Comparison of ENCODE assay signal across 8 mouse cellular contexts in the genomic region with DNA sequence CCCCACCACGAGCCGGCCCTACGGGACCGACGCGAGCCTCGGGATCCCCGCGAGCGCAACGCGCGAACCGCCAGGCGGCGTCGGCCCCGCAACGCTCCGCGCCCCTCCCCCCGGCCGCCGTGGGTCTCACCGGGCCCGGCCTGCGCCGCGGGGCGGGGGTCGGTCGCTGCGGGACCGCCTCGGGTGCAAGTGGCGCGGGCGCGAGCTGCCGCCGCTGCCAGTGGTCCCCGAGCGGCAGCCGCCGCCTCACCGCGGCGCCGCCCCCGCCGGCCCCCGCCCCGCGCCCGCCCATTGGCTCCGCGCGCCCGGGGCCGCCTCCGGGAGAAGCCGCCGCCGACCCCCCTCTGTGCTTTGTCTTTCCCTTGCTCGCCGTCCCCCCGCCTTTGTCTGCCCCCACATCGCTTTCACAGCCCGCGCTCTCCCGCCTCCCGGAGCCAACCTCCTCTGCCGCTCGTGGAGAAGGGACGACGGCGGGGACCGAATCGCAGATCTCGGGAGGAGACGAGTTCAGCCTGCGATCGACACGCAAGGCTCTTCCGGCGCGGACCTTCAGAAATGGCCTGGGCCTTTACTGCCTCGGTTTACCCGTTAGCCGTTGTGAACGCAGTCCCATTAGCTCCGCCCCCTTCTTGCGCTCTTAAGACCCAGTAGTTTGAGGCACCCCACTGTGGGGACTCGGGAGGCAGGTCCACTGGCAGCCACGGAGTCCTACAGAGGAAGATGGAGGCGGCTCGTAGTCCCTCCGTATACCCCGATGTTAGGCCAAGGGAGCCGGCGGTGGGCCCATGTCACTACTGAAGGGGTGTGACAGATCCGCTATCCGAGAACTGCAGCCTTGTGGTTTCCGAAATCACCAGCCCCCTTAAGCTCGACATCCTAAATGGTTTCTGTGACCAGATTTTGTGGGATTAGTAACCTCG. TPM values are rescaled to one million over a fixed set of nuclear protein-coding genes. Genes with fewer than 3 reads are reported as not detected.
A peak's percentile ranks its signal among the peaks of the same experiment; 100 is the strongest.
DNase-seq lines count a peak whose midpoint lies in the region; ATAC-seq and TF ChIP-seq lines count a peak whose summit lies in the region.

No protein-coding gene starts in this region.

- peak overlapping the region; percentile 98 for H3K9ac ChIP-seq in hindbrain, embryonic 11.5 days (ENCODE audit: low read depth, low read length)
- H3K9ac ChIP-seq in lung, postnatal 0 days (replicated peaks; ENCODE audit: low read depth), result peak overlapping the region; percentile 66

- TF ChIP-seq EP300 in lung, postnatal 0 days (IDR thresholded peaks at IDR 0.05), result no peak

- H3K27me3 ChIP-seq in hindbrain, embryonic 11.5 days (ENCODE audit: control insufficient read depth, insufficient read depth, low read length), result no peaks in the 10 kb centered on the region
- H3K27me3 ChIP-seq in lung, postnatal 0 days (replicated peaks; ENCODE audit: insufficient read depth, low read length), result no peaks in the 10 kb centered on the region

- no peaks in the 10 kb centered on the region for H3K9me3 ChIP-seq in hindbrain, embryonic 11.5 days (ENCODE audit: control insufficient read depth, low read length)
- no peaks in the 10 kb centered on the region for H3K9me3 ChIP-seq in lung, postnatal 0 days (ENCODE audit: low read length)

- H3K4me1 ChIP-seq in hindbrain, embryonic 11.5 days (replicated peaks; ENCODE audit: control insufficient read depth, insufficient read depth, low read length), result peaks cover 20% of the 10 kb centered on the region
- H3K4me1 ChIP-seq in lung, postnatal 0 days (ENCODE audit: insufficient read depth, low read depth, low read length), result peaks cover 19% of the 10 kb centered on the region

- peak overlapping the region; percentile 98 for H3K27ac ChIP-seq in hindbrain, embryonic 11.5 days (ENCODE audit: low read depth, low read length)
- peak overlapping the region; percentile 93 for H3K27ac ChIP-seq in lung, postnatal 0 days (ENCODE audit: low read length)

- peak overlapping the region; percentile 80 for H3K4me2 ChIP-seq in hindbrain, embryonic 11.5 days (replicated peaks; ENCODE audit: low read depth, low read length)
- peak overlapping the region; percentile 96 for H3K4me2 ChIP-seq in lung, postnatal 0 days (replicated peaks; ENCODE audit: low read depth, low read length)

- peak; percentile 33 for ATAC-seq in frontal cortex, adult (ENCODE audit: low TSS enrichment)
- peak; percentile 72 for ATAC-seq in hindbrain, embryonic 11.5 days (ENCODE audit: low FRiP score)
- peak; percentile 64 for ATAC-seq in lung, postnatal 0 days

- peak; percentile 38 for TF ChIP-seq CTCF in lung, postnatal 0 days (IDR thresholded peaks at IDR 0.05)

- peak; percentile 36 for DNase-seq in MEL-GATA-1-ER (ENCODE audit: extremely low read depth, low read depth)
- peak; percentile 89 to 90 for DNase-seq in cerebellum, adult 18-20 months
- DNase-seq in hindbrain, embryonic 11.5 days (ENCODE audit: low spot score), result peak; percentile 84
- DNase-seq in layer of hippocampus, adult 9-11 months, result peak; percentile 89
- peak; percentile 81 for DNase-seq in lung, postnatal 0 days (ENCODE audit: low spot score)
- peak; percentile 58 for DNase-seq in ovary, postnatal 10 days (ENCODE audit: low spot score)
- DNase-seq in thymus, postnatal 10 days (ENCODE audit: low spot score in 2 of 2), result peak; percentile 88 to 89

- WGBS in hindbrain, embryonic 11.5 days, result under 1% methylated on average over 41 of the region's 106 CpGs
- under 1% methylated on average over 51 of the region's 106 CpGs for WGBS in lung, postnatal 0 days

- peaks cover 2% of the 10 kb centered on the region; the same call in 1 of the 2 replicates for H3K36me3 ChIP-seq in hindbrain, embryonic 11.5 days (ENCODE audit: control insufficient read depth, insufficient read depth, low read length)
- H3K36me3 ChIP-seq in lung, postnatal 0 days (ENCODE audit: insufficient read depth, low read length), result peaks cover 8% of the 10 kb centered on the region

- H3K4me3 ChIP-seq in hindbrain, embryonic 11.5 days (ENCODE audit: low read depth, low read length), result peak overlapping the region; percentile 87
- H3K4me3 ChIP-seq in lung, postnatal 0 days (ENCODE audit: low read depth, low read length), result peak overlapping the region; percentile 86

RNA-seq across cellular contexts. Expression of a gene that starts 0.5 kb away (rescaled TPM):
- polyA plus RNA-seq in hindbrain, embryonic 11.5 days (2014; fragmentation: Nextera tagmentation; extraction: Ambion mirVana), result not detected in 2 replicates
- not detected in 2 replicates for polyA plus RNA-seq in lung, postnatal 0 days (2015; fragmentation: Nextera tagmentation; extraction: Ambion mirVana)

RNA-seq across cellular contexts. Expression of a gene that starts 0.5 kb away (rescaled TPM):
- 298 and 301 TPM in 2 replicates for polyA plus RNA-seq in hindbrain, embryonic 11.5 days (2014; fragmentation: Nextera tagmentation; extraction: Ambion mirVana)
- polyA plus RNA-seq in lung, postnatal 0 days (2015; fragmentation: Nextera tagmentation; extraction: Ambion mirVana), result 225 and 226 TPM in 2 replicates

RNA-seq across cellular contexts. Expression of a gene that starts 41.8 kb away (rescaled TPM):
- polyA plus RNA-seq in hindbrain, embryonic 11.5 days (2014; fragmentation: Nextera tagmentation; extraction: Ambion mirVana), result 36.4 and 44.5 TPM in 2 replicates
- polyA plus RNA-seq in lung, postnatal 0 days (2015; fragmentation: Nextera tagmentation; extraction: Ambion mirVana), result 14.9 and 15.4 TPM in 2 replicates

RNA-seq across cellular contexts. Expression of a gene that starts 56.0 kb away (rescaled TPM):
- 65.7 and 72.3 TPM in 2 replicates for polyA plus RNA-seq in hindbrain, embryonic 11.5 days (2014; fragmentation: Nextera tagmentation; extraction: Ambion mirVana)
- polyA plus RNA-seq in lung, postnatal 0 days (2015; fragmentation: Nextera tagmentation; extraction: Ambion mirVana), result 67.7 and 71.1 TPM in 2 replicates

RNA-seq across cellular contexts. Expression of a gene that starts 56.5 kb away (rescaled TPM):
- polyA plus RNA-seq in hindbrain, embryonic 11.5 days (2014; fragmentation: Nextera tagmentation; extraction: Ambion mirVana), result 91.4 and 103 TPM in 2 replicates
- 35.3 and 38.4 TPM in 2 replicates for polyA plus RNA-seq in lung, postnatal 0 days (2015; fragmentation: Nextera tagmentation; extraction: Ambion mirVana)

Comparison
In these comparisons a context has a peak if more than half of its experiments do, and no peak if none do; other contexts are left out.
1. Peak in every context shown above with its lines: DNase-seq, ATAC-seq, H3K4me3 ChIP-seq and H3K27ac ChIP-seq.
2. DNase-seq: peak in every context shown above with its lines; median percentile 90 in cerebellum, adult 18-20 months; 89 in layer of hippocampus, adult 9-11 months; 88 in thymus, postnatal 10 days; 84 in hindbrain, embryonic 11.5 days; 81 in lung, postnatal 0 days; 58 in ovary, postnatal 10 days; 36 in MEL-GATA-1-ER.